Mouse (Mus musculus): ENCODE measurements at regions not wholly inside any gene's neighbourhood (a gene's known extent, or its start where the extent isn't known, plus 50 kb on each side); places are given as distances from the start of the nearest gene placed in this dataset.

DNA sequence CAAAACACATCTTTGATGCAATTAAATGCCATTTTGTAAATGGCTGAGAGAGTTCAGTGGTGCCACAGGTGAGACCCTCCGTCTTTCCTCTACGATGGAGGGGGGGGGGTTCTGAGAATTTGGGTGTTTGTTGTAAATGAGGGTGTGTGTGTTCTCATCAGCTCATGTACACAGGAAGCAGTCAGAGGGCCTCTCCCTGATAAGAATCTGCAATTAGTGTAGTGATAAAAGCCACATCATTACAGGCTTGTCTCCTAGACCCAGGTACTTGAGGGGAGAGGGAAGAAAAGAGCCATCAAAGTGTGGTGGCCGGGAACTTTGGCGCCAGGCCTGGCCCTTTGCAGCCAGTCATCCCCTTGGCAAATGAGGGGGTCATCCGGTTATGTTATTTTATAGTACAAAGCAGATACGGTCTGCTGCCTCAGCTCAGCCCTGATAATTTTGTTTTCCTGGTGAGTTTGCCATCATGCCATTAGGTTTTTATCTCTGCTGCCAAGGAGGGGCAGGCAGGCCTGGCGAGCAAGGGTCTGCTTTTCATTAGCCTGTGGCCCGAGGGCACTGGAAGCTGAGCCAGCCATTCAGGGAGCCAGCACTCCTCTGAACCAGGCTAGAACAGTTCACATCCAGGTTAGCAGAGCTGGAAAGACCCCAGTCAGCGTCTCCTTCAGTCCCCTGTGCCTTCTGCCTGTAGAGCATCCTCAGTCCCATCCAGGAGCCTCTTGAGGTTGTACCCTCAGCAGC lies 59.7 kb downstream of the H2al1j start:
- Histone ChIP-seq H3K27me3 (replicated peaks; ENCODE audit: low read depth, poor library complexity, severe bottlenecking) (peaks cover 83% of the 10 kb centered on the region), H3K36me3 (replicated peaks) (no peaks in the 10 kb centered on the region), H3K4me1 (0 out of 2 replicates have a peak, but pooled peaks cover 10% of the 10 kb centered on the region), H3K27ac (replicated peaks) (0 out of 2 replicates have a peak overlapping the region, but pooled peaks have one; percentile 6), H3K4me3 (no peak overlapping the region), H3K9me3 (no peaks in the 10 kb centered on the region)
- WGBS: 46% methylated on average over 9 of the region's 9 CpGs
- DNase-seq (ENCODE audit: low spot score): peak; percentile 74

DNA sequence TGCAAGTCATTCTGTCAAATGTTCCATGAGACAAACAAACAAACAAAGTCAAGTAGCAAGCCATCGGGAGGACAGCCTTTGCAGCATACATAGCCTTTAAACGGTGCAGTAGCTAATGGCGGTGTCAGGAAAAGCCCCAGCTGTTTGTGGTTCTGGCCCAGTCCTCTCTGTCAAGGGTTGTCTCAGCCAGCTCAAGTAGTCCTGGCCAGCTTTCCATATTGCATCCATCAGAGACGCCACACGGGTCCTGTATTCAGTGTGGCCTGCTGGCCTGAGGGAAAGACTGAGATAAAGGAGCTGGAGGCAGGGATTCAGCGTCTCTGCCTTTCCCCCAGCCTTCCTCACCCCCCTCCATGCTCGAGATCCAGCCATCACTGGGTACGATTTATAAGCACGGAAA lies 61.2 kb downstream of the H2al1j start:
- Histone ChIP-seq H3K4me1 (0 out of 2 replicates have a peak, but pooled peaks cover 10% of the 10 kb centered on the region), H3K27me3 (replicated peaks; ENCODE audit: low read depth, poor library complexity, severe bottlenecking) (peaks cover 72% of the 10 kb centered on the region), H3K4me3 (no peak overlapping the region), H3K27ac (replicated peaks) (no peak overlapping the region), H3K9me3 (no peaks in the 10 kb centered on the region), H3K36me3 (replicated peaks) (no peaks in the 10 kb centered on the region)
- WGBS: 74% methylated on average over 9 of the region's 9 CpGs
- DNase-seq (ENCODE audit: low spot score): no peak

DNA sequence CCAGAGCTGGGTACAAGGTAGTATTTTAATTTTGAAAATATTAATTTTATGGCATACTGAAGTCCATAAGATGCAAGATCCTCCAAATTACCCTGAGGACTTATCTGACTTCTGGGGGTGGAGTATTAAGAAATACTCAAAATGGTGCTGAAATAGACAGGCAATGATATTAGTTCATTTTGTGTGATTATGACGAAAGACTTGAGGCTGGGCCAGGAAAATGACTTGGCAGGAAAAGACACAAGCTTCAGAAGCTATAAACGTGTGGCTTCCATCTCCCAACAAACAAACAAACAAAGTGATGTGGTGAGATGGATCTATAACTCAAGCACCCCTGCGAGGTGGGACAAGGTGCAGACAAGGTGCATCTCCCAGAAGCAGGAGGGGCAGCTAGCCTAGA lies 72.8 kb downstream of the H2al1j start:
- Histone ChIP-seq H3K27me3 (replicated peaks; ENCODE audit: low read depth, poor library complexity, severe bottlenecking) (peaks cover 66% of the 10 kb centered on the region), H3K4me1 (no peaks in the 10 kb centered on the region; the same call in 1 of the 2 replicates), H3K27ac (replicated peaks) (no peak overlapping the region), H3K9me3 (no peaks in the 10 kb centered on the region), H3K4me3 (no peak overlapping the region), H3K36me3 (replicated peaks) (no peaks in the 10 kb centered on the region)
- DNase-seq (ENCODE audit: low spot score): no peak
- WGBS: 90% methylated on average over 3 of the region's 3 CpGs

DNA sequence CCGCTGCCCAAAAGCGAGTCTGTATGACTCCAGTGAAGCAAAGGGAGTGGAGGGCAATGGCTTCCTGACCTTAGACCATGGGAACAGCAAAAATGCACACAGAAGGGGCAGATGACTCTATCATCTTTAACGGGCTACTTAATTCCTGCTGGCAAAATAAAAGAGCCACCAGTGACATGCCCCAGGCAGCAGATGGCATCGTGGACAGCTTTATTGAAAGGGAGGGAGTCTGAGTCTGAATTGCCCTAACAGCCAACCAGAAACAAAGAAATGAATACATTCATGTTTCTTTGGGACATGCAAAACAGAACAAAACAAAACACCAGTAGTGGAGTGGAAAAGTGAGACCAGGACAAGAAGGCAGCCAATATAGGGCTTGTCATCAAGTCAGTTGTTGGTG lies 76.7 kb downstream of the H2al1j start:
- Histone ChIP-seq H3K4me1 (peaks cover 9% of the 10 kb centered on the region), H3K4me3 (no peak overlapping the region), H3K36me3 (replicated peaks) (no peaks in the 10 kb centered on the region), H3K27me3 (replicated peaks; ENCODE audit: low read depth, poor library complexity, severe bottlenecking) (peaks cover 70% of the 10 kb centered on the region), H3K27ac (replicated peaks) (no peak overlapping the region), H3K9me3 (no peaks in the 10 kb centered on the region)
- DNase-seq (ENCODE audit: low spot score): no peak
- 71% methylated on average over 4 of the region's 4 CpGs for WGBS

DNA sequence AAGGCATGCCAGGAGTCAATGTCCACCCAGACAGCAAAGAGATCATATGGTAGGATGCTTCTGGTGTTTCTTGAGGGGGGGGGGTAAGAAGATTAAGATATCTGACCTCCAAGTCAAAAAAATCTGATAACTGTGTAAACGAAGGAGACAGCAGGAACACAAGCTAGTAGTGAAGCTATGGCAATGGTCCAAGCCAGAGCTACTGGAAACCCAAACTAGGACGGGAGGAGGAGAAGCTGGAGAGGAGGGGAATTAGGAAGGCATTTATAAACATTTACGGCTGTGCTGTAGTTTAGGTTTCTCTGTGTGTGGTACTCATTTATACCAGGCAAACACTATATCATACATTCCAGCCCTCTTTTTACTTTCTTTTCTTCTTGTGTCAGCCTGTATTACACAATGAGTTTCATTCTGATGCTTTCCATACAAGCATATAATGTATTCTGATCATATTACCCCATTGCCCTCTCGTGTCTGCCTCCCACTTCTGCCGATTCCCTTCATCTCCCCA lies 84.7 kb downstream of the H2al1j start:
- no peak for DNase-seq (ENCODE audit: low spot score)
- H3K27ac ChIP-seq (replicated peaks): no peak overlapping the region
- no peaks in the 10 kb centered on the region for H3K36me3 ChIP-seq (replicated peaks)
- H3K9me3 ChIP-seq: no peaks in the 10 kb centered on the region
- no peak overlapping the region for H3K4me3 ChIP-seq
- peaks cover 12% of the 10 kb centered on the region for H3K4me1 ChIP-seq
- 77% methylated on average over 5 of the region's 5 CpGs for WGBS
- peaks cover 92% of the 10 kb centered on the region for H3K27me3 ChIP-seq (replicated peaks; ENCODE audit: low read depth, poor library complexity, severe bottlenecking)

DNA sequence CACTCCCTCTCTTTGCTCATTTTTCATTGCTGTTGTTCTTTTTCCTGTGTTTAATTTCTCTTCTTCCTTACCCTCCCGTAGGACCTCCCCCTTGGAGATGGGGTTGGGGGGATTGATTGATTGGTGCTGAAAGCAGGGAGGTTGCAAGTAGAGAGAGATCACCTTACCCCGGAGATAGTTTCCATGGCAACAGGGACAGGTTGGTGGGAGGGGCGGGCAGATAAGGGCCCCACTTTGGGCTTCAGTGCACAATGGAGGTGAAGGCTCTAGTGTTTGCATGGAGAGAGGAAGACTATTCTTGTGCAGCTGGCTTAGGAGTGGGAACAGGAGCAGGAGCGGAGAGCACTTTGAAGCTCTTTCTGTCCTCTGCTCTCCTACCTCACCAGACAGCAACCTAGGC lies 88.0 kb downstream of the H2al1j start:
- Histone ChIP-seq H3K27me3 (replicated peaks; ENCODE audit: low read depth, poor library complexity, severe bottlenecking) (peaks cover 94% of the 10 kb centered on the region), H3K4me1 (peaks cover 32% of the 10 kb centered on the region), H3K36me3 (replicated peaks) (no peaks in the 10 kb centered on the region), H3K27ac (replicated peaks) (no peak overlapping the region), H3K4me3 (no peak overlapping the region), H3K9me3 (no peaks in the 10 kb centered on the region)
- DNase-seq (ENCODE audit: low spot score): peak; percentile 34
- WGBS: 33% methylated on average over 4 of the region's 4 CpGs

DNA sequence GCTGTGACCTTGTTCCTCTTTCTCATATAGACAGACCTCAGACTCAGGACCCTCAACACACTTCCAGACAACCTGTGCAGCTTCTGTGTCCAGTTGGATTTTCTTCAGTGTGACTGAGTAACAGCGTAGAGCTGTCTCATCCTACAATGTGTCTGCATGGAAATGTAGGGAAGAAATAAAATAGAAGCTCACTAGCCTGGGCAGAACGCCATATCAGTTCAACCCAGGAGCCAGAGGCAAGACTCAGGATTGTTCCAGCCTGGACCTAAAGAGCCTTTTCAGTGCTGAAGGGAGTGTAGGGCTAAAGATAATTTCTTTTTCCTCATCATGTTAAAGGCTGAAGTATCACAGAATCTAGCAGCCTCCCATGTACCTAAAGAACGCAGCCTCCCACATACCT lies 88.9 kb downstream of the H2al1j start:
- 91% methylated on average over 3 of the region's 3 CpGs for WGBS
- no peak for DNase-seq (ENCODE audit: low spot score)
- peaks cover 94% of the 10 kb centered on the region for H3K27me3 ChIP-seq (replicated peaks; ENCODE audit: low read depth, poor library complexity, severe bottlenecking)

DNA sequence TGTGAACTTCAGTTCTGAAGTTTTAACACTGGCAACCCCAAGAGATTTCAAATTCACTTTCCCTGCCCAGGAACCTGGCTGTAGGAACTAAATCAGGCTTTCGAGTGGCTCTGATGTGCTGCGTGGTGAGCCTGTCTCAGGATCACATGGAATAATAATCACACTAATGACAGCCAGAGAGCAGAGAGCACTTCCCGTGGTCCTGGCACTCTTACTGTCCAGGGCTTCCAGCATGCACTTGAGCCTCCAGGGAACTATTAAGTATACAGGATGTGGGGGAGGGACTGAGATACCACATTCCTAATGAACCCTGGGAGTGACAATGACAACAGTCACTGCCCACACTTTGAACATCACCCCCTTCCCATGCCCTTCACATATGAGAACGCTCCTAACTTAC lies 90.2 kb downstream of the H2al1j start:
- Histone ChIP-seq H3K36me3 (replicated peaks) (no peaks in the 10 kb centered on the region), H3K4me1 (peaks cover 34% of the 10 kb centered on the region), H3K9me3 (no peaks in the 10 kb centered on the region), H3K27ac (replicated peaks) (no peak overlapping the region), H3K4me3 (no peak overlapping the region), H3K27me3 (replicated peaks; ENCODE audit: low read depth, poor library complexity, severe bottlenecking) (peaks cover 93% of the 10 kb centered on the region)
- 56% methylated on average over 4 of the region's 4 CpGs for WGBS
- DNase-seq (ENCODE audit: low spot score): no peak

More for the DNA sequence above, 88.9 kb downstream of the H2al1j start:
- Histone ChIP-seq H3K9me3 (no peaks in the 10 kb centered on the region), H3K4me1 (peaks cover 34% of the 10 kb centered on the region), H3K4me3 (no peak overlapping the region), H3K27ac (replicated peaks) (no peak overlapping the region), H3K36me3 (replicated peaks) (no peaks in the 10 kb centered on the region)

DNA sequence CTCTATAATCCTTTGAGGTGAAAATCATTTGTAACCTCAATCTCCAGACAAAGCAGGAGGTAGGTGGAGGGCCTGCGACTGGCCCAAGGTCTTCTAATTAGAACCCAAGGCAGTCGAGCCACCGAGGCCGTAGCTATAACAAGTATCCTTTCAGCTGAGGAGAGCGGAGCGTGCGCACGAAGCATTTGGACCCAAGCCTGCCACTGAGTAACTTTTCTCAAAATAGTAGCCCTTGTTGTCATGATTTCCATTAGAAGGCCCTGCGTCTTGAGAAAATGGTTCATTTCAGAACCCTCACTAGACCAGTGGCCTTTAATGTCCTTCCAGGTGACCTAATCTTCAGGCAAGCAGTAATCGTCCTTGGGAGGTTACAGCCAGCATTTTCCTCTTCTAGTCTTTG lies 90.6 kb downstream of the H2al1j start:
- Histone ChIP-seq H3K4me1 (peaks cover 37% of the 10 kb centered on the region), H3K27ac (replicated peaks) (no peak overlapping the region), H3K36me3 (replicated peaks) (no peaks in the 10 kb centered on the region), H3K27me3 (replicated peaks; ENCODE audit: low read depth, poor library complexity, severe bottlenecking) (peaks cover 93% of the 10 kb centered on the region), H3K9me3 (no peaks in the 10 kb centered on the region), H3K4me3 (no peak overlapping the region)
- no peak for DNase-seq (ENCODE audit: low spot score)
- WGBS: 81% methylated on average over 10 of the region's 10 CpGs

DNA sequence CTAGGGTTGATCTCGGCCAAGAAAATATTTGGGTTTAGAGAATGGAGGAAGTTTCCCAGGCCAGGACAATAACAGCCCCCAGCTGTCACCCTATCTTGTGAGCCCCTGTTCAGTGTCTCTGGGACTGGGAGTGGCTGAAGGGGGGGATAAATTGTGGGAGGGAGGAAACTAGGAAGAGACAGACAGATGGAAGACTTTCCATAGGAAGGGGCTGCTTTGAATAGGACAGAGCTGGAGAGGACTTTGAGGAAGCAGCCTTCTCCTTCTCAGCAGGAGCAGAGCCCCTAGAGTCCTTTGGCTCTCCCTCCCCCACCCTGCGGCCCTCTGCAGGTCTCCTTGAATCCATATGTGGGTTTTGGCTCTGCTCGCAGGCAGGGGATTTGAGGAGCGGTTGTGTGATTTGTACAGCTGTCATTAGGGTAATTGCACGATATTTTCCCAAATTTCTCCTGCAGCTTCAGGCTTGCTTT lies 91.6 kb downstream of the H2al1j start:
- Histone ChIP-seq H3K36me3 (replicated peaks) (no peaks in the 10 kb centered on the region), H3K27ac (replicated peaks) (no peak overlapping the region), H3K27me3 (replicated peaks; ENCODE audit: low read depth, poor library complexity, severe bottlenecking) (peaks cover 94% of the 10 kb centered on the region), H3K4me3 (no peak overlapping the region), H3K4me1 (peaks cover 37% of the 10 kb centered on the region), H3K9me3 (no peaks in the 10 kb centered on the region)
- WGBS: 34% methylated on average over 5 of the region's 5 CpGs
- DNase-seq (ENCODE audit: low spot score): peak; percentile 29

DNA sequence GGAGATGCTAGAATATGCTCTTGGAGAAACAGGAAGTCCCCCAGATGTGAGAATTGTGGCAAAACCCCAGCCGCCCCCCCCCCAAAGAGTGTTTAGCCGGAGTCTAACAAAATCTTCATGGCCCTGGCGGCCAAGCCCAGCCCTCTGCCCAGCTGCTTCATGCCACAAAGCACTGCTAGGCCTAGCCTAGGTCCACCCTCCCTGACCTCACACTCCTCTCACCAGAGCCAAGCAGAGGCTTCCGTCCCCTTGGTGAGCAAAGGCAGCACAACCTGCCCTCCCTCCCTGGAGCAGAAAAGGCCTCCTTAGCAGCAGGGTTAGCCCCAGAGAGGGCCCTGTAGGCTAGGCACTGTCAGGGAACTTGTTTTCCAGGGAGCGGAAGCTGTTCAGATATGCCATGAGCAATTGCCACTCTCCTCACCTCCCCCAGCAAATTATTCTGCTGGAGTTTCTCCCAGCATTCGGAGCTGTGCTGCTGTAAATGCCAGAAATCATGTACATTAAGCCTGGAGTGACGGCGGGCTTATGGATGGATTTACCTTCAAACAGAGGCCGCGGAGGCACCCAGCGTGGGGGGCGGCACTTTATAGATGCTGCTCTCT lies 104.9 kb downstream of the H2al1j start:
- no peaks in the 10 kb centered on the region for H3K36me3 ChIP-seq (replicated peaks)
- H3K27ac ChIP-seq (replicated peaks): peak overlapping the region; percentile 65
- no peaks in the 10 kb centered on the region for H3K9me3 ChIP-seq
- peak; percentile 14 for DNase-seq (ENCODE audit: low spot score)
- 66% methylated on average over 12 of the region's 12 CpGs for WGBS
- H3K4me3 ChIP-seq: no peak overlapping the region
- H3K4me1 ChIP-seq: peaks cover 34% of the 10 kb centered on the region
- H3K27me3 ChIP-seq (replicated peaks; ENCODE audit: low read depth, poor library complexity, severe bottlenecking): peaks cover 100% of the 10 kb centered on the region

DNA sequence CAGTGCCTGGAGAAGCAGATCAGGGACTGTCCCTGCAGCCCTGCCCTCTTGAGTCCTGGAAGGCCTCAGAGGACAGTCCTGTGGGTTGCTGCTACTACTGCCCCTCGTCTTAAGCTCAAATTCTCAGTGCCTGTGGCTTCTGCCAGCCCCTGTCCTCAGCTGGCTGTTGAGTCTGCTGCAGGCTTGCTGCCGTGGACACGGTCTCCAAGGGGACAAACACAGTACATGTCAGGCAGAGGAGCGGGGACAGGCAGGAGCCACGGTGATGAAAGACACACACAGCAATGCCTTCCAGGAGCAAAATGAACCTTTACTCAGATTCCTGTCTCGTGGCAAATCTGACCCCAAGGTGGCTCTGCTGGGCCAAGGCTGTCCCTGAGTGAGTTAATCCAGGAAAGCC lies 107.7 kb downstream of the H2al1j start:
- DNase-seq (ENCODE audit: low spot score): no peak
- H3K27ac ChIP-seq (replicated peaks): peak overlapping the region; percentile 30; the same call in 1 of the 2 replicates
- peaks cover 99% of the 10 kb centered on the region for H3K27me3 ChIP-seq (replicated peaks; ENCODE audit: low read depth, poor library complexity, severe bottlenecking)
- no peaks in the 10 kb centered on the region for H3K36me3 ChIP-seq (replicated peaks)
- WGBS: 47% methylated on average over 6 of the region's 6 CpGs
- peaks cover 35% of the 10 kb centered on the region for H3K4me1 ChIP-seq
- no peaks in the 10 kb centered on the region for H3K9me3 ChIP-seq
- H3K4me3 ChIP-seq: no peak overlapping the region
